Mouse (Mus musculus) naive thymus-derived CD4-positive, alpha-beta T cell, adult 2 months (primary cell): ENCODE data around the gene Eps15l1.

Source experiments
- DNase-seq: peaks from one replicate; pipeline ENCODE4 v3.0.0-alpha.2; 2011; ENCODE audit warnings: low read depth

Gene Eps15l1

DNA sequence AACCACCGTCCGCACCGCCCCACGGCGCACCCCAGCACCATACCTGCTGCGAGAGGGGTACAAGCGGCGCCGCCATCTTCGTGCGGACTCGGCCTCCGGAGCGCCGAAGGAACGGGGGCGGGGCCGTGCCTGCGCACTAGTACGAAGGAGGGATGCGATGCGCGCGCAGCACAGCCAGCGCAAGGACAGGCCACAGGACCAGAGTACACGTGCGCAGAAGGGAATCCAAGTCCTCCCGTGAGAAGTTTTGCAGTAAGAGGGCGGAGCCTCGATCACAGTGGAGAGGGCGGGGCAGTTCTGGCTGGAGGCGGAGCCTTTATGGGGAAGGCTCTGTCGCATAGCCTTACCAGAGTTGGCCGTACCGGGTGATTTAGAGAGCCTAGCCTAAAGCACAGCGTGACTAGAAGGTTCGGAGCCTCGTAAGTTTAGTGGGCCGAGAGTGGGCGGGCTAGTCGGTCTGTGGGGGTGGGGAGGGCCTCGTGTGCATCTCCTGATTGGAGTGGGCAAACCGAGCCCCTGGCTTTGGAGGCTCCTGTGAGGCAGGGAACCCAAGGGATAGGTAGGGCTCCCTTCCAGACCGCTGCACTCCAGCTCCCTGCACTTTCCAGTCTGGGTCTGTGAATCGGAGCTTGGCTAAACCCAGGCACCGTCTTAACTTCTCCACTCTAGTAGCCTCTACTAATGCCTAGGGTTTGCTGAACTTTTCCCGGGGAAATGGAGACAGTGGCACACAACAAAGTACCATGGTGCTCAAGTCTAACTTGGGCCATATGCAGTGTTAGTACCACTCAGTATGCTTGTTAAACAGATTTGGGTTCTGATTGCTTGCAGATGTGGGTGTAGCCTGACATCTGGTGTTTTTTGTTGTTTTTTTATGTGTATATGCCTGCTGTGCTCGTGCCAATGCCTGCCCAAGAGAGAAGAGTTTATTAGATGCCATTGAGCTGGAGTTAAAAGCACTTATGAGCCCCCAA, at the start of gene Eps15l1:
Gene Eps15l1 (minus strand): TSS at position 99 of the 974 bp plus-strand sequence.
- peak; percentile 100 for DNase-seq

DNA sequence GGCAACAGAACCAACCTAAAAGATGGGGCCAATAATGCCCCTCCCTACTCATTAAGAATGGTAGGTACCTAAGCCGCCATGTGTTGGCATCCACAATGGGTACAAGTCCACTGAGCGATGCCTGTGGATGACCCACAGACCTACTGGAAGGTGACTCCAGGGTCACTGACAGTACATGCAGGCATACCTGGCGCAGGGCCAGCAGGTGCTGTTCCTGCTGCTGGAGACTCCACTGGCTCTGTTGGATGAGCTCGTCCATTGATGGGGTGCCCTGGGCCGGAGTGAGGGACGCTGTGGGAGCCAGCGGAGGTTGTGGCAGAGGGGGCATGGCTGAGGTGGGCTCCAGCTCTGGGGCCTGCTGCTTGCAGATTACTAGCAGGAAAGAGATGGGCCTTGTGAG, 49.4 kb upstream of the Eps15l1 start:
- DNase-seq = no peak

DNA sequence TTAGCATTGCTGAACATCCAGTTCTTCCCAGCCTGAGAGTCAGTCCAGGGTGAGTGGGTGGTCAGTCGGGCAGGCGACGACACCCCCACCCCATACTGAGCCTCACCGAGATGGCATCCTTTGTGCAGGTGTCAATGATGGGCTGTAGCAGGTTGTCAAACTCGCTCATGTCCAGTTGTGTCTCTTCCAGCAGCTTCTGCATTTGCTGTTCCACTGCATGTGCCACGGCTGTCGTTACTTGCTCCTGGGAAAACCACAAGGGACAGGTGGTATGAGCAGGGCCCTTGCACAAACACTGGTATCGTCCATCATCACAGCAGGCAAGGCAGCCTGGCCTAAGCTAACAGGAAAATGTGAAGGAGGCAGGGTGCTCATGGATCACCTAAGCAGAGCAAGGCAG, 48.7 kb upstream of the Eps15l1 start:
- no peak for DNase-seq

DNA sequence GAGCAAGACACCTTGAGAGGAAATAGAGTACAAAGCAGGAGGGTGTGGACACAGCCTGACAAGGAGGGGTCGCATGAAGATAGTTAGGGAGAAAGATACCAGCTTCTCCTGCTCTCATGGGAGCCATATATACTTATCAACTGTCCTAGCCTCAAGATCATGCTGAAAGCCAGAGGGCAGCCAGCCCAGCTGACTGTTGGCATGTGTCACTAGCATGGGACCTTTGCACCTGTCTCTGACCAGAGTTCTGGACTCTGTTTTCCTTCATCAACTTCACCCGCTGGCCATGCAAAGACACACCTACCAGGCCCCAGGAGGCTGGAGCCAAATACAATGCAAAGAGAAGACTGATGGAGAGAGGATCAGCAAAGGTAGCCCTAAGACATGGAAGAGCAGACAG, 48.0 kb upstream of the Eps15l1 start:
- no peak for DNase-seq

DNA sequence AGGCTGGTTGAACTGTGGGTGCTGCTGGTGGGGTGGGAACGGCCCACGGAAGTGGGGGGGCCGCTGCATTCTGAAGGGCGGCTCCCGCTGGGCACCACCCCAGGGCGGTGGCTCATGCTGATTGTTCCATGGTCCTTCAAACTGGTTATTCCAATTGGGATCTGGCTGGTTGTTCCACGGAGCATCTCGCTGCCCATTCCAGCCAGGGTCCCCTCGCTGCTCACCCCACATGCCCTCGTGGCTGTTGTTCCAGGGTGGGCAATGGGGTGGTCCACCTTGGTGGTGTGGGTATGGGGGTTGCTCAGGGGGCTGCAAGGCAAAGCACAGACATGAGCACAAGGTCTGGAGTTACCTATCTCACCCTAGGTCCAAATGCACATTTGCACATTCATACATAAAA, 43.0 kb upstream of the Eps15l1 start:
- no peak for DNase-seq

DNA sequence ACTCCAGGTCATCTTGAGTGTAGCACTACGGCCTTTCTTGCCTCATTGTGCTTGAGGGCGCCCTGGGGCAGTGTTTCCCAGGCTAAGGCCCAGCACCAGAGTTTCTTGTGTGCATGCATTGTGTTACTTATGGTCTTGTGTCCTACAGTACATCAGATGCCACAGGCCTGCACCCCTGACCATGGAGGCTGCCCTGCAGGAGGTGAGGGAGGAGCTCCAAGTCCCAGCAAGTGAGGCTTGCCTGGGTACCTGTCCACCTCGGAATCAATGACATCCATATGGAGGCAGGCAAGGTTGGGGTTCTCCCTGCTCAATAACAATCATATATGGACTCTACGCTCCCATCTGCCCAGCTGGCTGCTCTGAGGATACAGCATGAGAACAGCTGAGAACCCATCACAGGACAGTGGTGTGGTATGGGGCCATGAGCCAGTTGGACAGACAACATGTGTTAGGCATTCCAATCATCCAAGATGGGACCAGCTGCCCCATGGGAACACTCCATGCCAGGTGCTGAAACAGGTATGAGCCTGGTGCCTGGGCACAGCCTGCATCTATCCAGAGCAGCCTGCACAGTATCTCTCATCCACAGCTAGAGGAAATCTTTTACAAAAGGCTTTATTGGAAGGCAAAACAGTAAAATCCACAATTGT, 38.7 kb upstream of the Eps15l1 start:
- no peak for DNase-seq

DNA sequence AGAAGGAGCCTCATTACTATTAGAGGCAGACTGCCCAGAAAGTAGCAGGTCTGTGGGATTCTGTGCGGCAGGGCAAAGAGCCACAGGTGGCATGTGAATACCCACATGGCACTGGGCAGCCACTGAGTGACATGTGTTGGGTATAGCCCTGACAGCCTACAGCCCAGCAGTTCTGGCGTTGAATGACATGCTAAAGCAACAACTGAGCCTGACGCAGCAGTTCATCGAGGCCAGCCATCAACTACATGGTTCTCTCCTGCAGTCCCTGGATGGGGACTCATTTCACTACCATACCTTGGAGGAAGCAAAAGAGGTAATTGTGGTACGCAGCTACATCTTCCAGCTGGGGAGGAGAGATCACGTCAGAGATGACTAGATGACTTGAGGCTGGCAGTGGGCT, 37.2 kb upstream of the Eps15l1 start:
- no peak for DNase-seq

DNA sequence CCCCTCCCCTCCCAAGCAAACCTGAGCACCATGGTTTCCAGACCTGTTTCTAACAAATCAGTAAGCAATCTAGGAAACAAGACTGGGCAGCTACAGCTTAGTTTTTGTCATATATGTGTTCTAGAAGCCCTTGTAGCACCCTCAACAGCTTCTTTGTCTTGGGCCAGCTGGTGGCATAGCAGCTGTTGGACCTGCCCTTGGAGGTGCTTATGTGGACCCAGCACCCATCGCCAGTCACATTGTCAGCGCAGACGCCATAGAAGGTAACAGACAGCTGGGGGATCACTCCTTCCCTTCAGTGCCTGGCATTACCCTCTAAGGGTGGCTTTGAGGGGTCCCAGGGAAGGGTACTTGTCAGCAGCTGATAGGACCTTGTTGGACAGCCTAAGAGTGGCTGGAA, 36.5 kb upstream of the Eps15l1 start:
- DNase-seq = no peak

DNA sequence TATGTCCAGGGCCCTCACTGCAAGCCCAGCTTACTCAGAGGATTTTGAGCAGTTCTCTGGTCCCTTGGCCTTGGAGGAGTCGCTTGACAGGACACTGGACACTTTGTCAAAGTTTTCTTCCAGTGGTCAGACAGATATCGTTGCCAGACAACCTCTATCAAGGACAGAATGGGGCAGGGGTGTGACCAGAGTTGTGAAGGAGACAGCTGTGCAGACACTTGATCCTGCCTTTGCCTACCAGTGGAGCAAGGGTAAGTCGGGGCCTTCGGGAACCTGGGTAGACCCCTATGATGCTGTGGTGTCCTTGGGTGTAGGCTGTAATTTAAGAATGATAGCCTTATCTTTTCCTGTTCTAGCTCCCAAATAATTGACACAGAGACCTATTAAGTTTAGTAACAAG, 34.1 kb upstream of the Eps15l1 start:
- no peak for DNase-seq

DNA sequence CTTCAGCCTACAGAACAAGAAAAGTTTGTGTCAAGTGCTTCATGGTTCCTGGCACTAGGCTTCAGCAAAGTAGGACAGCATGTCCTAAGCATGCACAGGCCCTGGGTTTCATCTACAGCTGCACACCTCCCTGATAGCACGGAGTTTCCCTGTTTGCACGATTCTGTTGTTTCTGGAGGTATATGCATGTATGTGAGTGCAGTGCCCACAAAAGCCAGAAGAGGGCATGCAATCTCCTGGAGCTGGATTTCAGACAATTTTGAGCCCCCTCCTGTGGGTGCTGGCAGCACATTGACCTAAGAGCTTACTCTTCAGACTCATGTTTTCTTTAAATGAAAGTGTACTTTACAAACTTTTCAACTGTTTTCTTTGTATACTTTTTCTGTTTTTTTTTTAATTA, 32.6 kb upstream of the Eps15l1 start:
- no peak for DNase-seq

DNA sequence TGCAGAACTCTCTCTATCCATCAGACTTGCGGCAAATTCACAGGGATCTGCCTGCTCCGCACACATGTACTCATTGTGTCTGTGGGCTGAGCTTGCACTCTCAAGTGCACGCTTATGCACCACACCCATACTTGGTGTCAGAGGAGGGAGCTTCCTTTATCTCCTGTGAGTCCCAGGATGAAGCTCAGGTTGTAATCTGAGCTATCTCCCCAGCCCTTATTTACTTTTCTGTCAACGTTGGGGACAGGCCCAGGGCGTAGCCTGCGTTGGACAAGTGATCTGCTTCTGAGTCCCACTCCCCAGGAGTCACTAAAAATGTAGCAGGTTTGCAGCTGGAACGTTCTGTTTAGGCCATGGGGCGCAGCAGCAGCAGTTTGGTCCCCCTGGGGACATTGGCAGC, 30.3 kb upstream of the Eps15l1 start:
- DNase-seq = no peak

DNA sequence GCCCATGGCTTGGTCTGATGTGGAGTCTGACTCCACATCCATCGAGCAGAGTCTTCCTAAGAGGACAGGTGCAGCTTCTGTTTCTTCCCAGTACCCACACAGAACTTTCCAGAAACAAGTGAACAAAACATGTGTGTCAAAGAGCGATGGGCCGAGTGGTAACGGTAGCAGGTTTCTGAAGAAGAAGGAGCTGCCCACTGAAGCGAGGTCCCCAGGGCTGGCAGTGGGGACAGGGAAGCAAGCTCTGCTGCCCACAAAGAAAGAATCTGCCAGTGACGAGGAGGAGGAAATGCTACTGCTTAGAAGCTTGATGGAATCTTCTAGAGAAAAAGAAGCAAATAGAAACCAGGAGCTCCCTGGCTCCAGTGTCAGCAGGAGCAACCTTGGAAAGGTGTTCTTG, 23.8 kb upstream of the Eps15l1 start:
- DNase-seq = no peak

DNA sequence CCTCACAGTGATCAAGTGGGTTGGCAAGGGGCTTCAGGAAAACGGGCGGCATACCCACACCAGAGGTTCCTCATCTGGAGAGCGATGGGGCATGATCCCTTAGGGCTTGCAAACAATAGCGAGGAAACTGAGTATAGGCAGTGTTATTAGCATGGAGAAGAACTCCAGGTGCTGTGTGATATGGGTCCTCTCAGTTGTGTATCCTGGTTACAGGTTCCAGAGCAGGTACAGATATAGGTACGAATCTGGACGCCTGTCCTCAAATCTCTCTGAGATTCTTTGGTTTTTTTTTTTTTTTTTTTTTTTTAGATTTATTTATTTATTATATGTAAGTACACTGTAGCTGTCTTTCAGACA, 22.7 kb upstream of the Eps15l1 start:
- DNase-seq = no peak

DNA sequence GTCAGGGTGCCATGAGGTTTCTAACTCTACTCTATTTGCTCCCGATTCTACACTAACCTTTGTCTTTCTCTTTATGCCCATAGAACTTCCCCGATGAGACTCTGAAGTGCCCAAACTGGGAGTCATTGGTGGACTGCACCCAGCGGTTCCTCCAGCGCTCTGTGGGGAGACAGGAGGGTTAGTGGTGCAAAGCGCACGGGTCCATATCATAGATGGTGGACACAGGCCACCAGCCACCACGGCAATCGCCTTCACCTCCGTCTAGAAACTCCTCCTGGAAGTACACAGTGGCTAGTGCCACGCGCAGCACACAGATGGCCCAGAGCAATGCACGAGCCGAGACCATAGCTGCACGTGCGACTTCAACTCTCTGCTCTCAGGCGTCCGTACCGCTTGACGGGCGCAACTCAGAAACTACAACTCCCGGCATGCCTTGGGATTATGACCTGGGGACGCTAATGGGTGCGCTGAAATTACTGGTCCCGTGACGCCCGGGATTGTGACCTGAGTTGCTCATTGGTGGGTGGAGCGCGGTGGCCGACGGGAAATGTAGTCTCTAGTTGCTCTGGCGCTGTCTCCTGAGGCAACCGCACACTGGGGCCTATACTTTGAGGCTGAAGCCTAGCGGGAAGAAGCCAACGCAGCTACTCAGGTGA, 22.2 kb upstream of the Eps15l1 start, which contains the start of the genes Calr3 and 1700030K09Rik:
Gene Calr3 (minus strand): TSS at position 533 of the 656 bp plus-strand sequence.
Gene 1700030K09Rik (plus strand): TSS at position 543 of the 656 bp plus-strand sequence.
- peak; percentile 97 for DNase-seq

DNA sequence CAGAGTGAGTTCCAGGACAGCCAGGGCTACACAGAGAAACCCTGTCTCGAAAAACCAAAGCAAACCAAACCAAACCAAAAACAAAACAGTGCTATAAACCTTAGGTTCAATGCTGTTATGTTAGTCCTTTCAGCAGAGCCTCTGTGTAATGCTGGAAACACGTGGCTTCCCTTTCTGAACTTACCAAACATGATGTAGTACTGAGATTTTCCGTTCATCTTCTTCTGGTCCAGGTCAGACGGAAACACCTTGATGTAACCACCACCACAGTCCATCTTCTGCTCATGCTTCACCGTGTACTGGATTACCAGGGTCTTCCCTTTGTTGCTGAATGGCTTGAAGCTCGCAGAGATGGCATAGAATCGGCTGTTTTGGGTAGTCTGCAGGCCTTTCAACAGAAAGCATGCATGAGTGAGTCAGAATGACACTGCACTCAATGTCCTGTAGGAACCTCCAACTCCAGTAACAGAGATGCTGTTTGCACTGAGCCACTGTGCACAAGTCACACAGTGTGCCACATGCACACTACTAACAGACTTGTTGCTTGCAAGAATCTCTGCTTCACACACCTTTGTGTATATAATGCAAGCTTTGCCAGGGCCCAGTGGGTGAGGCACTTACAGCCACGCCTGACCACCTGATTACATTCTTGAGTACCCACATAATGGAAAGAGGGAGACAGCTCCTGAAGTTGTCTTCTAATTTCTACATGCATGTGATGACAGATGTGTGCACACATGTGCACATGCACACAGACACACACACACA, 17.2 kb upstream of the Eps15l1 start:
- no peak for DNase-seq

DNA sequence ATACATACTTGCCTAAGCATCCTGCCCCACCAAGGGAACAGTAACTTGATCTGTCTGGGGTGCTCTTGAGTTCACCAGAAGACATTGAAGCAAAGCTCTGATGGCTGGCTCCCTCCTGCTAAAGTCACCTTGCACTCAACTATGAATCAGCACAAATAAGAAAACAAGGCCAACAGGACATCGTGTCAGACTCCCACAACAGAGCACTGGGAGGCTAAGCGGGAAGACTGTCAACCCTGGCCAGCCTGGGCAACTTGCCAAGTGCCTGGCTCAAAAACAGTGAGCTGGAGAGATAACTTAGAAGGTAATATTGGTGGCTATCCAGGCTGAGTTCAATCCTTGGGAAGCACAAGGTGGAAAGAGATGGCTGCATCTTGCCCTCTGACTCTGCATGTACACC, 13.7 kb upstream of the Eps15l1 start:
- no peak for DNase-seq

DNA sequence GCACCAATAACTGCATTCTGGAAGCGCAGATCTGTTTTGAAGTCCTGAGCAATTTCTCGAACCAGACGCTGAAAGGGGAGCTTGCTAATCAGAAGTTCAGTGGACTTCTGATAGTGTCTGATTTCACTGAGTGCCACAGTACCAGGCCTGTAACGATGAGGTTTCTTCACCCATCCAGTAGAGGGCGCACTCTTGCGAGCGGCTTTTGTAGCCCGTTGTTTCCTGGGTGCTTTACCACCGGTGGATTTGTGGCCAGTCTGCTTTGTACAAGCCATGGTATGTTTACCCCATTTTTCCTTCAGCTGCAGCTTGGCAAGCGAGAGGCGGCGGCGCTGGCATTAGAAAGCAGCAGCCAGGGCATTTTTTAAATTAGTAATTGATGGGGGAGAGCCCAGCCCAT, 8.4 kb upstream of the Eps15l1 start:
- DNase-seq = peak; percentile 78

DNA sequence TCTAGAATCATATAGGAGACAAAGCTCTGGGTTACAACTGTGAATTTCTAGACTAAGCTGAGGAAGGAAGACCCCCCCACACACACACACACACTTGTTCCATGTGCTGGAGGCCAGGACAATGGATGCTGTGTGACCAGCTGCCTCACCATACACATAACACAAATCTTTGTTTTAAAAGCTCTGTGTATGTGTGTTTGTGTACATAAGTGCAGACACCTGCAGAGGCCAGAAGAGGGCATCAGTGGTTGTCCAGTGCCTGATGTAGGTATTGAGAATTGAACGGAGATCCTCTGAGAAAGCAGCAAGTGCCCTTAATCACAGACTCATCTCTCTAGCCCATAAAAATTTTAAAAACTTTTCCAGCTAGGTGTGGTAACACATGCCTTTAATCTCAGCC, 1.7 kb upstream of the Eps15l1 start:
- DNase-seq = peak; percentile 41

DNA sequence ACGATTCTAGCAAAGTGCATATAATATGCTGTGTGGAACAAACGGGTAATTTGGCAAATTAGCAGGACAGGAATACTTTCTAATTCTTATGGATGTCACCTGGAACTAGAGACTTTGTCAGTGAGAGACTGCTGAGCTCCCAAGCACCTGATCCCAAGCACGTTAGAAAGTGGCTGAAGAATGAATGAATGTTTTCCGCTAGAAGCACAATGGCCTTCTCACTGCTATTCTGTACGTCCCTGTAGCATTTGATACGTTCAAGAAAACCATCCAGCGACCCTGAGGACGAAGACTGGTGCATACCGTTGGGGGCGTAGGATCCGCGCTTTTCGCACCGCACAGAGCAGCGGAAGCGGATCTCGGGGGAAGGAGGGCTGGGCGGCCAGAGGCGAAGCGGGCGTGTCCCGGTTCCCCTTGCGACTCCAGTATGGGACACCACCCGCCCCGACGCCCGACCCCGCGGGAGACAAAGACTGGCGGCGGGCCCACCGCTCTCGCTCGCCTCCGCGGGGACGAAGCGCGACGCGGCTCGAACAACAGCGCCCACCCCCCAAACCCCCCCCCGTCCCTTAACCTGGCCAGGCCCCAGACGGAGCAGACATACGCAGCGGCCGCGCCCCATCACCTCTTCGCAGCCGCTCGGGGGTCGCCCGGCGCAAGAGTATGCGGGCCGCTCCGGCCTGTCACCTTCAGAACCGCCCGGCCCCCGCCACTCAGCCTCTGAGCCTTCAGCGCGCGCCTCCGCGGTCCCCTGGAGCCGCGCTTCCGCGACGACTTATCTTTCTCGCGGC, 494 bp downstream of the Eps15l1 start:
- DNase-seq = peak; percentile 56

DNA sequence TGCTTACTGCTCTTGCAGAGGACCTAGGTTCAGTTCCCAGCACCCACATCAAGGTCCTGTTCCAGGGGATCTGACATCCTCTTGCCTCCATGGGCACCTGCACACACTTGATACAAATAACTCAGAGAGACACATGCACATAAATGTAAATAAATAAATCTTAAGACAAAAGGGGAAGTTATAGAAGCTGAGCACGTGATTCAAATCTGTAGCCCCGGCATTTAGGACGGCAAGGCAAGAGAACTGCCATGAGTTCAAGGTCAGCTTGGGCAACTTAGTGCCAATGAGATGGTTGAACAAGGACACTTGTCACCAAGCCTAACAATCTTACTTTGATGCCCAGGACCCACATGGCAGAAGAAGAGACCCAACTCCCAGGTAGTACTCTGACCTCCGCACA, 3.2 kb downstream of the Eps15l1 start:
- DNase-seq = no peak

DNA sequence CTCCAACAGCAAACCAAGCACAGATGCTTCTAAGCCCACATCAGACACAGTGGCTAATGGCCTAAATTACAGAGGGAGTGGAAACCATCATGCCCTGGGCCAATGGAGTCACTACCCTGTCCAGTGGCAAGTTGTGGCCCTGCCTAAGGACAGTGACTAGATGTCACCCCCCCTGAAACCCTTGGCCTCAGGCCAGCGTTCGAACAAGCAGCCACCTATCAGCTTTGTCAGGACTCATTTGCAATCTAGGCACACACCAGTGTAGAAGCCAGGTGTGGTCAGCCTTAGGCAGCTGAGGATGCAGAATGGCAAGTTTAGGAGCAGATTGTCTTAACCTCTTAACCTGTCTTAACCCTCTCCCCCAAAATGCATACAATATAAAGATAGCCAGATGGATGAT, 6.0 kb downstream of the Eps15l1 start:
- no peak for DNase-seq
